Mouse (Mus musculus): ENCODE data around the gene Arhgap24.

Gene Arhgap24

DNA sequence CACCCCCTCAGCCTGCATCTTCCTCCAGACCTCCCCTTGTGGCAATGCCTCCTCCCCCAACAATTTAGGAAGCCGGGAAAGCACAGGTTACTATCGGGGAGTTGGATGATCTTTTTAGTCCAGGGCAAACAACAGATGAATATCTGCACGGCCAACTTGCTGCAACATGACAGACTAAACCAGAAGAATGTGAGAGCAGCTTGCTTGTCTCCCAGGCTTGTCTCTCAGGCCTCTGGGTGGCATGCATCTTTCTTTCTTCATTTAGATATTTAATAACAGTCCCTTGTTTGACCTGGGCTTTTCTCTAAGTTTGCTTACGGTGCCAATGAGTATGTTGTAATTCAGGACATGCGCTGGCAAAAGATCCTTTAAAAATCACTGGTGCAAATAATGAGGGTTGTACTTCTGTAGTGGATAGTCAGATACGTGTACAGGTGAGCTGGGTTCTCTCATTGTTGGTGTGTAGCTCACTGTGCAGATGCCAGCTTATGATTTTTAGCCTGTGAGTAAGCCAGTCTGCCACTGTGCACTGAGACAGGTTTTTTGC lies 101.7 kb downstream of the Arhgap24 start:
- no peak for DNase-seq

DNA sequence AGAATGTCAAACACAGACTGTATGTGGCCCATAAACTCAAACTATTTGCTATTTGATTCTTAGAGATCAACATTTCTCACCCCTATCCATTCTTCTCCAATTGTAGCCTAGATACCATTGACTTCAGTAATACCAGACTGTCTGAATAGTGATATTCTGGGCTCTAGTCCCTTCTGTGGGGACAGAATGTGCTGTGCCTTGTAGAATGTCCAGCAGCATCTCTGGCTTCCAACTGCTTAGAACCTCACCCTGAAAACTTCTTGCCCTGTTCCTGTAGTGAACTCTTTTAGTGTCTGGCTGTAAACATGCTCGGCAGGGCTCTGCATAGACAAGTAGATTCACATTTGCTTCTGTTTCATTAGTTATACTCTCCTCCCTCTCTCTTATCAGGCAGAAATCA lies 110.2 kb downstream of the Arhgap24 start:
- DNase-seq: no peak

DNA sequence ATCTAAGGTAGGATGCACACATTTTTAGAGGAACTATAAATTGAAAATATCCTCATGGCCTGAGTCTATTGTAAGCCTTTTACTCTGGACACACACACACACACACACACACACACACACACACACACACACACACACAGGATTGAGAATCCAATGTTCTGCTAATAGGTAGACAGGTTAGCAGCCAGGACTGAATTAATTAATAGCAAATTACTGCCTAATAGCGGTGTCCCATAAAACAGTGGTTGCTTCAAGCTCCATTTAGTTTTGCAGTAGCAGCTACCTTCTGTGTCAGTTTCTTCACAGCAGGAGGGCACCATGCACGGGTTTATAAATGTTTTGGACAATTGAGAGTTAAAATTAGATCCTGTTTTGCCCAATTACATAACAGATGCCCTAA lies 111.9 kb downstream of the Arhgap24 start:
- DNase-seq: no peak

DNA sequence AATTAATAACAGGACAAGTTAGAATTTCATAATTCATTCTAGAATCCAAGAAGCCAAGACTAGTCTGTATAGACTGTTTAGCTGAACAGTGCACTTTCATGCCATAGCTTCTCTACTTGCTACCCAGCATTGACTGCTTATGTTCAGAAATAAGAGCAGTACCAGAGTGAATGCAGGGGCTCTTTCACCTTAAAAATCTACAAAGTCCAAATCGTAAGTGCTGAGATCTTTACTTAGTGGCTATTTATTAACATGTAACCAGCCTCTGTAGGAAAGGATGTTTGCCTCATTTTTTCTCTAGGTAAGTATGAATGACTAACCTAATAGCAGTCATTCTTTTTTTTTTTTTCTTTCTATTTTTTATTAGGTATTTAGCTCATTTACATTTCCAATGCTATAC lies 117.9 kb downstream of the Arhgap24 start:
- DNase-seq: no peak

DNA sequence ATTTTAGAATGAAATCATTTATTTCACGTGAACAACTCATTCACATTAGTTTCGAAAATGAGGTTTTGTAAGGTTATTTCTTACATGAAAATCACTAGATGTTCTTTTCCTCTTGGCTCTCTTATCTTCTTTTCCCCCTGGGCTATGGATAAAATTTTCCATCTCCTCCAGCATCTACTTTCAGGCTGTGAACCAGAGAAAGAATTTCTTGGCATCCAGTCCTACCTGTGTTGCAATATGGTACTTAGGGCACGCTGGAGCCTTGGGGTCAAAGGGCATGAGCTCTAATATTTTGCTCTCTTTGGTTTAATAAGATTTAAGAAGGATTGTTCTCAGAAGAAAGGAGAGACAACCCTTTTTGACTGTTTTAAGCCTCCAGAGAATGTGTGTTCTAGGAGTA lies 132.4 kb downstream of the Arhgap24 start:
- peak; percentile 36 to 83 for DNase-seq

DNA sequence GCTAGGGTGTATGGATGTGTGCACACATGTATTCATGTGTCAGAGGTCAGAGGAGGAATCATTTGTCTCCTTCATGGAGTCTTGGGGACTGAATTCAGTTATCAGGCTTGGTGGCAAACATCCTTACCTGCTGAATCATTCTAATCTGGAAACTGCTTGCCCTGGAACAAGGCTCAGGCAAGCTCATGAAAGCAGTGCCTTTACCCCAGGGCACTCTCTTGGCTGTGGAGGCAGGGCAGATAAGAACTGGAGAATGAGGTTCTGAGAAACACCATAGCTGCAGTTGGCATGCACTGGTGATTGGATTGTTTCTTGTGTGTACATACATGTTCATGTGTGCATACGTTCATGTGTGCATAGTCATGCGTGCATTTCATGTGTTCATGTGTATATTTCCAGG lies 132.9 kb downstream of the Arhgap24 start:
- DNase-seq: no peak

DNA sequence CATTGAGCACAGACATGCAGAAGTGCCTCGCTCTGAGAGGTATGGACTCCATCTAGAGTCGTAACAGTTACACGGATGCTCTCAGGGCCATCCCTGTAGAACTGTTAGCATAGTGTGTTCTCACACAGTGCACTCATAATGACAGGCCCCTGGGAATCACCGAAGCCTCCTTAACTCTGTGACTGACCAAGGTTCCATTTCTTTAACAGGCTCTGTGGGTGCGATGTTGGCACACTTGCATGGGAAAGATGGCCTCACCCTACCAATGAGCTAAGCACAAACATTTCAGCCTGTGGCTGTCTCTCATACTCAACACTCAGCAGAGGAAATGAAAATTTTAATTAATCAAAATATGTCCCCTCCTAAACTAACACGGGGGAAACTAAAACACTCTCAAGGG lies 134.1 kb downstream of the Arhgap24 start:
- no peak for DNase-seq

DNA sequence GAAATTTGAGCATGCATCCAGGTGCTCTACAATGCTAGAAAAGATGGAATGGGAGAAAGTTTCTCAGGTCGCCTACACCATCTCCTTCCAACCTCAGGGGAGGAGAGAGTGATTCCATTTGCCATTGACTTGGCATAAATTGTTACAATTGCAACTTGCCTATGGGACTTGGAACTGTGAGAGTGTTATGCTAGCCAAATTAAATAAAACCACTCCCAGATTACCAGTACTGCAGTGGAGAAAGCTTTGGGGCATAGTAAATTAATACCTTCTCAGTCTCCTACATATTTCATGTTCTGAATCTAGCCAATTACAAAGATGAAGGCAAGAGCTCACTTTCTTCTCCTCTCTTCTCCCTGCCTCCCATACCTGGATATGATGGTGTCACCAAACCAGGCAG lies 139.8 kb downstream of the Arhgap24 start:
- no peak for DNase-seq

DNA sequence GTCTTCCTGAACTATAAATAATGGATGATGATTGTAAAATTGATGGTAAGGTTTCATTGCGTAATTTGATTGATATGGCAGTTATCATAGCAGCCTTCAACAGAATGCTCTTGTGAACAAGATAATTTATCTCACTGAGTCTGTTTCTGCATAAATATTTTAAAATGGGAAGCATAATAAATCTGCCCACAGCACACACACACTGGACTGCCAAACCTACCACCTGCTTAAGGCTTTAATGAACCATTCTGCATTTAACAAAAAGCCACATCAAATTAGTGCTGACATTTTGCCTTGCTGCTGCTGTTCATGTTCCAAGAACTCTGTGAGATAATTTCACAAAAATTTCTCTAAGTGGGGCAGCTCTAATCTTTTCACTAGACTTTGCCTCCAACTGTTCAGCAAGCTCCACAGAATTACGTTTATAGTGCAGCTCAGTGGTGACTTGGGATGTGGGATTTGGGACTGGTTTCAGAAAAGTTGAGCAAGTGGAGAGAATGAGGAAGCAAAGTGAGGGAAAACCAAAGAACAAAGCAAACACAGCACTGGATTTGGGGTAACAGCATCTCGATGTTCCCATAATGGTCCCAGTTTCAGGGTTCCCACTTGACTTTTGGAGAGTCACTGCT lies 142.7 kb downstream of the Arhgap24 start:
- DNase-seq: peak in 1 of 2 experiments; percentile 20

DNA sequence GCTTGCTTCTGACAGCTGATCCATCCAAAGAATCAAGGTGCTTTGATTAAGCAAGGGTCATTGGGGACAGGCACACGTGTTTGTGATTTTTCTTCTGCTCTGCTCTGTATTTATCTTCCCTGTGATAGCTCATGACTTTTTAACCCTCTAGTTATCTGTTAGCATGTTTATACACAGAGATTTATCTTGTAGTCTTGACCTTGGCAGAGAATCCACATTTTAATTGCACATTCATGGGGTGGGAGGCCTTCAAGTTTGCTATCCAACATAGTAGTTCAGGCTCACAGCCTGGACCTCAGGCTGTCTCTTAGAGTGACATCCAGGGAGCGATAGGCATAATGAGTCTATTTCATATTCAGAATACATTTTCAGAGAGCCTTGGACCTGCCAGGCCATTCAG lies 145.5 kb downstream of the Arhgap24 start:
- peak in 1 of 2 experiments; percentile 35 for DNase-seq

DNA sequence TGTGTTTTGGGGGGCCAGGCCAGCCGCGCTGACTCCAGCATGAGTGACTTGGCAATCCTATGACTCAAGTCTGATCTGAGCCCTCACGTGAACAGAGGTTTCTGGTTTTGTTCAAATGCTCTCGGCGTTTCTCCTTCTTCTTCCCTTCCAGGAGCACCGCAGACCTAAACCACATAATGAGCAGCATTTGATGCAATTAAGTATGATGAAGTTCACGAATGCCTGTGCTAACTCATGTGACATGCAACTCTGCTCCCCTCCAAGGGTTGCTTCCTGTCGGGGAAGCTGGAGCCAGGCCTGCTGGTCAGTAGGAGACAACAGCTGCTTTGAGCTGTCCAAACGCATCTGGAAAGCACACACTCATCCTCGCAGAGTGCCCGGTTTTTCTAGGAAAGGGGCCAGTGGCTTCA lies 148.2 kb downstream of the Arhgap24 start:
- DNase-seq: peak; percentile 25 to 29

DNA sequence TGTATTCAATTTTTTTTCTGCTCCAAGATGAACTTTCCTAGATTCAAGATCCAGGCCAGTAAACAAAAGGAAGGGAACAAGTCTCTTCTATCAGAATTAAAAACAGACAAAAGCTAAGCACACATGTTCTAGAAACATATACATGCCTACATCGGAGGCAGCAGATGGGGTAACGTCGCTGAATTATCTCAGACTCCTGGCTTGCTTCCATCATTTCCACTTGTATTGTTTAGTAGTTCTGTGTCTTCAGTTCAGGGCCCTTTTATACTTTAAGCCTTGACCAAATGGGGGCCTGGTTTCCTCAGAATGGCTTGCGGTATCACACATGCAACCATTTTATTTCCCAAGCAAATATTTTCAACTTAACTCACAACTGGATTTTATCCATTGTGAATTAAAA lies 154.4 kb downstream of the Arhgap24 start:
- no peak for DNase-seq

DNA sequence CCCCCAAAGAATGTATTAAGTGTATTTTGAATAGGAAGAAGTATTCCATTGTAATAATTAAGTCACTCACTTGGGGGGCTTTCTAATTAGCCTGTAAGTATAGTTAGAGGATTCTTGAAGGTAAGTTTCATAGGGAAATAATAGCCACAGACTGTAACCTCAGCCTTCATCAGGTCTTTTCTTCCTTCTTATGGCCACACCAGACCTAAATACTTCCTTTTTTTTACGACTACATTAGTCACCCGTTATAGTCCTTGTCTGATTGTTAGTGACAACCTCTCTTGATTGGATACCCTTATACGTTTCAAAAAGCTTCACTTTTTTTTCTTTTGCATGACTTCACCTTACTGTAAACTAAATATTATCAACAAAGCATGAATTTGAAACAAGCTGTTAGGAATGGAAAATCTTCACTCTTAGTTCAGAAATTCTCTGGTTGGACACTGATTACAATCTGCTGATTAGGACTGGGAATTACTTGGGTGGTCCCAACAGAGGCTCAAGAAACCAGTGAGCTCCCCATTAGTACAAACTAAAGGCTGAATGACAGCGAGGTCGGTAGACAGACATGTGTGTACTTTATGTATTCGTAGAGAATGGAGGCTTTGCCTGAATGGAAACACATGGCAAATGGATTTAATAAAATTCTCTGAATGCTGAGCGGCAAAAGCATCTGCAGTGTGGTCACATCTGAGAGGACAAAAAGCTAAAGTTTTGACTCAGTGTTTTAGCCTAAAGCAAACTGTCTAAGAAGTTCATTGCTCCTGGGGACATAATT lies 158.8 kb downstream of the Arhgap24 start:
- DNase-seq: no peak

DNA sequence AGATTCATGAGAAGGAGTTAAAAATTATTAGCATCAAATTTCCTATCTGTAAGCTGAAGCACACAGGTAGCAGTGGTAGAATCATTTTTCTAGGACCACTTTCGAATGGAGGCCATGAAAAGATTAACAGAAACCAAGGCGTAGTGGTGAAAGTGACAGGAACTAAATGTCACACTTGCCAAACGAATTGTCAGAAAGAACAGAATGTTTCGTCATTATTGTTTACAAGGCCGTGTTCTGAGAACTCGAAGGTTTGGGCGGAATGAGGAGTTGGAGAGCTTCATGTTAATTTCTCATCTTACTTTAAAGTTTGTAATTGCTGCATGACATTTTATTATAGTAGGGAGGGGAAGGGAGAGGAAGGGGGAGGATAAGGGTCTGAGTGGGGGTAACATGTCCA lies 162.2 kb downstream of the Arhgap24 start:
- DNase-seq: no peak

DNA sequence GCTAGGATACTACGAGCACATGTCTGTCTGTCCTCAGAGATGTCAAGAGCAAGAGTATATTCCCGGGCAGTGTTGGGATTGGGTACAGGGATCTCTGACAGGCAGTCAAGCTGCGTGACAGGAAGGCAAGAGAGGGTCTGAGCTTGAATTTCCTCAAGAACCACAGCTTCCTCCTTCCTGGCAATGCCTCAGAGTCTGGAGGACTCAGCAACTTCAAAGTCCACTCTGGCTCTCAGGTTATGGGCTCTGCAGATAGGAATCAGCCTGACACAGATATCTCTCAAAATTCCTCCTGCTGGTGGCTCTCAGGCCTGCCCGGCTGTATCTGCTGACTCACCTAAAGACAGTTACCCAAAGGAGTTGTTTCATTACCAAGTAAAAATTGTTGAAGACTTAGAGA lies 162.6 kb downstream of the Arhgap24 start:
- peak; percentile 18 to 43 for DNase-seq

DNA sequence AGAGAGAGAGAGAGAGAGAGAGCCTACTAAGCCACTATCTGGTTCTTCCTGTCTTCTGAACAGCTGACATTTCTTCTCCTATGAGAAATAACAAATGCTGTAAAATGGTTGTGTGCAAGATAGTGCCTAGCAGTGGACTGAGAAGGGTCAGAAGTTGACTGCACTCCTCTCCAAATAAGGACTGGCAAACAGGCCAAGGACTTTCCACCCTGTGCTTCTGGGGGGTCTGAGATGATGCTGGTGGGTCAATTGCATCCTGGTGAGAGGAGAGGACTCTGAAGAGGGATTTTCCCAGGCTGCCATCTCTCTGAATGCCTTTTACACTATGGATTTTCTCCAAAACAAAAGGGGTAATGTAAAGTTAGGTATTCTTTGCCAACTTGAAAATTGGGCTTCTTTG lies 177.9 kb downstream of the Arhgap24 start:
- DNase-seq: no peak

DNA sequence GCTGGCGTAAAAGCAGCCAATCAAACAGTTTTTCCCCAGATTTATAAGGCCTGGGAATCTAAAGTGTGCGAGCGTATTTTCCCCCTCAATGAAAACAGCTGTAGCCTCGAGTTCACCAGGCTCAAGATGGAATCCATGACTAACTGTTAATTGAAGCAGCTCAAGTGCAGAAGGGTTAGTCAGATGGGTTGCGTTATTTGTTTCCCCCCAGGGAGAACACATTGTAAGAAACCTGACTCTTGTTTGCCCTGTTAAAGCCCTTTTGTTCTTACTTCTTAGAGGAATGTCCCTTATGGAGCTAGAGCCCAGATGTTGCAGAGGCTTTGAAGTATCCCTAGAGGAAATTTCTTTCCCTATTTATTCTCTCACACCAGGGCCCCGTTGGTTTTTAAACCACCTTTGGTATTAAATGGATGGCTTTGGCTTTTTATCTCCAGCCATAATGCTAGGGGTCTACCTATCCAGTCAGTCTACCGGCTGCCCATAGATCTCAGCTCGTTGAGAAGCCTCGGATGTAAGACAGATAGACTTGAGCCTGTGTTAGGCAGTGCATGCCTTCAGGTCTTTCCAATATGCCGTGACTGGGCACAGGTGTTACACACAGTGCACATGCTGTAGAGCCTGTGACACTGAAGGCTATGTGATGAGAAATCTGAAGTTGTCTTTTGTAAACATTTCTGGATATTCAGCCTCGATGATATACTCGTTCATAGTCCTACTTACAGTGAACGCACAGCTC lies 184.0 kb downstream of the Arhgap24 start:
- no peak for DNase-seq

DNA sequence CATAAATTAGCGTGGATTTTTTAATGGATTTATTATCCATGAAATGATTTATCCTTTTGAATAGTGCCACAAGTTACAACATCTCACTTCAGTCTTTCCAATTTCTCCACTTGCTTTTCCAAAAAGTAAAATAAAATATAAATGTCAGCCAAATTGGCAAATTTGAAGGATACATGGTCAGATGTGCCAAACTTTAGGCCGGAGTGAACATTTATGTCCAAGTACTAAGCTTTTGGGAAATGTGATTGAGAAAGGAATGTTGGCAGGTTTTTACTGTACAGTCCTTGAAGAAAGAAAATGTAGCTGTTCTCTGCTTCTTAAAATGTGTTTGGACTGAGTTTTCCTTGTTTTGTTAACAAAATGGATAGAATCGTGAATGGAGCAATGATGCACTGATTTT lies 185.7 kb downstream of the Arhgap24 start:
- DNase-seq: no peak

DNA sequence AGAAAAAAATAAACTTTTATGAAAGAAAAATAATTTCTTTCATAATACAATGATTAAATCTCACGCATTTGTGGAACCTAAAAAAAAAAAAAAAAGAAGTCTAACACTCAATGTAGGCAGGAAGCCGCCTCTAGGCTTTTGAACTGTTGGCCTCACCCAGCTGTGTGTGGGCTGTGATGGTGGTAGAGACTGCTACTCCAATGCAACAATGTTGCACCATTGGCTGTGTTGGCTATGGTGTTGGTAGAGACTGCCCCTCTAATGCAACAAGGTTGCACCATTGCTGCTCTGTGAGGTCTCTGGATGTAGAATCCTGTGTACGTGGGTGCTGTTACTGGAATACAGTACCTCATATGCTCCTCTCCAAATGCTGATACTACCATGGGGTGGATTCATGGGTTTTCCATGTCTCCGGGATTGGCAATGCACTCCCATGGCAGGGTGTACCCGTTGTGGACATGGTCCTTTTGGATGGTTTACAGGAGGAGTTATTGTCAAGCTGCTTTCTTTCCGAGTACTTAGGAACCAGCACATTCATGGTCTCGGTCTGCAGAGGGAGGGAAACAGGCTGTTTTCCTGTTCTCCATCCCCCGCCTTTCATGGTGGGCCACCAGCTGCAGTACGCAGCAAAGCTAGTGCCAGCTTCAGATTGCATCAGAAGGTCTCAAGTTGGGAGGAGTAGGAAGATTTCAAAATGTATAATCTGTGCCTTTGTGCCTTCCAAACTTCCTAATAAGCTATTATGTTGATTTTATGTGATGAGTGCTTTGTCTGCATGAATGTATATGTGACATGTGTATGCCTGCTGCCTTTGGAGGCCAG lies 186.8 kb downstream of the Arhgap24 start:
- no peak for DNase-seq

DNA sequence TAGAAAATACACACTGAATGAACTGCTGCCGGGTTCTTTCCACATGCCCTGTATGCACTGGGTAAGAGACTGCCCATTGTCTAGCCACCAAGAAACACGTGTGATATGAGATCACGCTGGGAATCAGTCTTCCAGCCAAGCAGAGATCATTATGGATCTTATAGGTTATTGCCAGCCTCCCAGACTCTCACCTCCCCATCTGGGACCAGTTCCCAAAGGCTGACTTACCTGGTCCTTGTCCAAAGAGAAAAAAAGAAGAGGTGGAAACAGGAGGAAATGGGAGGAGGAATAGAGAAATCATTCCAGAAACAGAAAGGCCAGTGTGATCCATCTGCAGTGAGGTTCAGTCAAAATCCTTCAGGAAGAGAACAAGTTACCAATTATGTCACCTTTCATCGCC lies 189.0 kb downstream of the Arhgap24 start:
- no peak for DNase-seq

DNA sequence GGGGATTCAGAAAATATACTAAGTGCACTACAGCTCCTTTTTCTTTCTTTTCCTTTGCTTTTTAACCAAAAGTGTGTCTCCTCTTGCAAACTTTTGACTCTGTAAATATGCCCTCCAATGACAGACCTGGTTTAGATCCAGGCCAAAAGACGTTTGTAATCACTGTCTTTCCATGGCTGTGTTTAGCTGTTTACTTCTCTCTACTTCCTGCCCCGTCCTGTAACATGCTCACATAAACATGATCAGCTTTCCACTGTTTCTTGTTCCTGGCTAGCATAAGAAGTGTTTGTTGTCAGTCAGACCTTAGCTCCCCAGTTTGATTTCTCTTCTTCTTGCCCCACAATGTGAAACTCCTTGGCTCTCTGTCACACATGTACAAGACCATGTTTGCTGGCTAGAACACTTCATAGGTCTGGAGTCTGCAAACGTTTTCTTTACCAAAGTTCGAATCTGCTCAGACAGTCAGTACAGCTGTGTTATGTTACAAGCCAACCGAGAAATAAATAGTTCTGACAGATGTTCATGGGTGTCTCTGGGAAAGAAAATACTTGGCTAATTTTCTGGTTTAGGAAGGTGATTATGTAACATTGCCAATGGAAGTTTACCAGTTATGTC lies 189.6 kb downstream of the Arhgap24 start:
- no peak for DNase-seq

DNA sequence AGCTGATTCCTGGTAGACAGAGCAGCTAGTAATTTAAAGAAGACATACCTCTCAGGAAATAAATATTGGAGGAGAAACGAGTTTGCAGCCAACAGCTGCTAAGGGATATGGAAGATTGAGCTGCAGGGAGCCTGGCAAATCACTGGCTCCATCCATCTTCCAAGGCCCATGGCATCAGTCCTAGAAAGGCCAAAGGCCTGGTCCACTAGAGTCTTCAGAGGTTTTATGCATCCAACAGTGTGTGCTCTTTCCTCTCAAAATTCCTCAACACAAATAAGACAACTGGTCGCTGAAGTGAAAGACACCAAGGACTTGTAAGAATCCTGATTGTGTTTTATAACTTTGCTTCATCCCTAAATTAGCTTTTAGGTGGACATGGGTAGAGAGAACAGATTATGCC lies 194.1 kb downstream of the Arhgap24 start:
- no peak for DNase-seq

Measured in kidney, postnatal 36 days (tissue).